Mouse (Mus musculus): ENCODE results near the gene Ftl1.

- no peak for TF ChIP-seq CTCF (conservative IDR thresholded peaks at IDR 0.05; ENCODE audit: low read length)
- no peak for TF ChIP-seq POU5F1 (IDR thresholded peaks at IDR 0.05; ENCODE audit: borderline replicate concordance, low read length)
These were observed 47.3 kb downstream of the Ftl1 start for GRCm38 (mm10) chr7:45412421-45412820.

Data from E14TG2a.4 (cell line).